Mouse (Mus musculus): ENCODE results near the gene Eif4g3.
"Not testable (repeated sequence)": the region's sequence is repeated elsewhere in the genome, so short reads cannot be mapped to it uniquely, and the experiment has no call there.

Eif4g3 gene

DNA sequence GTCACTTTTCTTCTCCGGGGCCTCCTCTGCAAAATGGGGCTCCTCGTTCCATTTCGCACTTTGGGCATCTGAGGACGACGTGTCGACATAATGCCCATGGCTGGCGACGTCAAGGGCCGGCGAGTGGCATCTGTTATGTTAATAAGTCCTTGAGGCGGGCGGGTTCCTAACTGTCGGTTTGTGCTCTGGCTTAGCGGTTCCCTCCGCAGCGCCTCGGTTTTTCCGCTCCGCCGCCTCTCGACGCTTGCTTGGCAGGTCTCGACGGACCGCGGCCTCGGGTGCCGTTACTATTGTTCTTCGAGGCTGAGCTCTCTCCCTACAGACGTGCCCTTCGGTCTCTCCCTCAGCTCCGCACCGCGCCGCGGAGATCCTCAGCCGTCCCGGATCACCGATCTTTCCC is at the start of gene Eif4g3:
Eif4g3 (plus strand) TSS at position 133 of the 400 bp plus-strand sequence.
- no peak for DNase-seq

DNA sequence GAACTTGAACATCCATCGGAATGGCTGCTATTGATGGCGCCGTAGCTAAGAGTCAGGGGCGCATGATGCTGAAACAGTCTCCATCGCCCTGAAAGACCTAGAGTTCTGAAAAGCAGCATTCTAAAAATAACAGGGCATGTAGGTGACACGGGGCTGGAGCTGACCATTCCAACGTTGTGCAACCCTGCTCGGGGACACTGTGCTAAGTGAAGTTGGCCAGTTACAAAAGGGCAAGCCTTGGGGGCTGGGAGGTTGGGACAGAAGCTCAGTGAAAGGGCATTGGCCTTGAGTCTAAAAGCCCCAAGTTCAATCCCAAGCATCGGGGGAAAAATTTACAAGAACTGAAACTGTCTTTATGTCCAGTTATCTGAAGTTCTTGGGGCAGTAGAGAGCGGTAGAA is 49.3 kb upstream of the Eif4g3 start:
- DNase-seq, result no peak

DNA sequence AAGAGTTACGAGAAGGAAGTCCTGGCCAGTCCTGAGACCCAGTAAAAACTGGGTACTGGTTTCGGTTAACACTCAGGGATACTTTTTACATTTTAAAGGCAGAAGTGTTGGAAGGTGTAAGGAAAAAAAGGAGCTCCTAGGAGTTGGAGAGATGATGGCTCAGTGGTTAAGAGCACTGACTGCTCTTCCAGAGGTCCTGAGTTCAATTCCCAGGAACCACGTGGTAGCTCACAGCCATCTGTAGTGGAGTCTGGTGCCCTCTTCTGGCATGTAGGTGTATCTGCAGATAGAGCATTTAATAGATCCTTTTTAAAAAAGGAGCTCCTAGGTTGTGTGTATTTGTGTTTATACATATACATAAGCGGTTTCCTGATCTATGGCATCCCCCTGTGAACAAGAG is 47.4 kb upstream of the Eif4g3 start:
- no peak for DNase-seq

DNA sequence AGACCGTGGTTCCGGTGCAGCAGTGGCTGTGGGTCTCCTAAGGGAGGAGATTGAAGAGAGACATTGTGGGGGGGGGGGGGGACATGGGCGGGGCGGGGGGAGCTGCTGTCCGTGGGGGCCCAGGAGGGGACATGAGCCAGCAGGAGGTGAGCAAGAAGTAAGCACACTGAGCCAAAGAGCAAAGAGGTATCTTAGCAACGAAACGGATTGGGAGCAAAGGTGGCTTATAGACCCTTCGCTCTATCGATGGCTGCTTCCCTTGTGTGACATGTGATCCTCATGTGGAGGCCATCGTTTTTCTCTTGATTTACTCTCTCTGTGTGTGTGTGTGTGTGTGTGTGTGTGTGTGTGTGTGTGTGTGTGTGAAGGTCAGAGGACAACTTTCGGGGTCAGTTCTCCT is 46.4 kb upstream of the Eif4g3 start:
- DNase-seq, result no peak

DNA sequence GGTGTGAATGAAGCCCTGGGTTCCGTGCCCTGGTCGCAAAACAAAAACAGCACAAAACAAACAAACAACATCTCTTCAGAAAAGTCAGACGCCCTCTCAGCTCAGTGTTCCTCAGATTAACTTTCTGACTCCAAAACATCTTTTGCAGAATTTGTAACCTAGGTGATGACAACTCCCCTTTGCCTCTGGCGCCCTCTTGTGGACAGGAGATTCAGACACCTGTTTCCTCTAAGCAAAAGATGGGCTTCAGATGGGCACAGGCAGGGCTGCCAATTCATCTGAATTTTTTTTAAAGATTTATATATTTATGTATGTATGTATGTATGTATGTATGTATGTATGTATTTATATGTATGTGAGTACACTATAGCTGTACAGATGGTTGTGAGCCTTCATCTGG is 40.0 kb upstream of the Eif4g3 start:
- peak; percentile 90 to 96 for DNase-seq

DNA sequence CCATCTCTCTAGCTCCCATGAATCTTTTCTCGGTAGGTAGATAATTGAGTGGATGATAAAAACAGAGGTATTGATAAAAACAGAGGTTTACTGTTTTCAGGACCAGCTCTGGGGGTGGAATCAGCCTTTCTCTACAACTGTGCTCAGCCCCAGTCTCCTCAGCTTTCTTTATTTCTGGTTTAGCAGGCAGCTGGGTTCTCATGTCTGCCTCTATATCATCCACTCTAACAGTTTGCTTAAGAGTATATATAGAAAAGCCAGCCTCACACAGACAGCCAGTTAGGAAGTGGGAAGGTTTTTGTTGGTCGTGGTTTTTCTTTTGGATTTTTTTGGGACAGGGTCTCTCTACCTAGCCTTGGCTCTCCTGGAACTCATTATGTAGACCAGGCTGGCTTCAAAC is 38.6 kb upstream of the Eif4g3 start:
- no peak for DNase-seq

DNA sequence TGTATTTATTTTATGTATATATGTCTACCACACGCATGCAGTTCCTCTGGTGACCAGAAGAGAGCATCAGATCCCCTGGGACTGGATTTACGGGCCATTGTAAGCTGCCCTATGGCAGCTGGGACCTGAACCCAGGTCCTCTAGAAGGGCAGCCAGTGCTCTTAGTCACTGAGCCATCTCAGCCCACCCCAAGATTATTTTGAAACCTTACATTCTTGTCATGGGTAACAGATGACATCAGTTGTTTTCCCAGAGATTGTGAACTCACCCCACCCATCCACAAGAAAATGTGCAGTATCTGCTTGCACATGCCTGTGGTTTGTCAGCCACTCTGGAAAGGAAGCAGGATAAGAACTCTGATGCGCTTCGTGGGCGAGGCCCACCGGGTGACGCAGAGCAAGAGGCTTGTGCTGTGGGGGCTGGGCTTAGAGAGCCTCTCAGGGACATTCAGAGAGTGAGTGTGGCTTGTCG is 37.9 kb upstream of the Eif4g3 start:
- no peak for DNase-seq

DNA sequence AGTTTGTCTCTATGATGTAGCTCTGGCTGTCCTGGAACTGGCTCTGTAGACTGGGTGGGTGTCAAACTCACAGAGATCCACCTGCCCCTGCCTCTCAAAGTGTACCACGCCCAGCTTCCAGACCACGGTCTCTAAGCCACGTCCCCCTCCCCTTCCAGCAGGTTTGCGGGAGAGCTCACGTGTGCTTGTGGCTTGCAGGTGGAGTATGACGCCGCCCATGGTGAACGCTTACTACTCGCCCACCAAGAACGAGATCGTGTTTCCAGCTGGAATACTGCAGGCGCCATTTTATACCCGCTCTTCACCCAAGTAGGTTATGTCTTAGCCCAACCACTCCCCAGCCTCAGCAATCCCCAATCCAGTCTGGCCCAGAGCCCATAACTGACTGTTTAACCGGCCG is 36.6 kb upstream of the Eif4g3 start:
- no peak for DNase-seq

DNA sequence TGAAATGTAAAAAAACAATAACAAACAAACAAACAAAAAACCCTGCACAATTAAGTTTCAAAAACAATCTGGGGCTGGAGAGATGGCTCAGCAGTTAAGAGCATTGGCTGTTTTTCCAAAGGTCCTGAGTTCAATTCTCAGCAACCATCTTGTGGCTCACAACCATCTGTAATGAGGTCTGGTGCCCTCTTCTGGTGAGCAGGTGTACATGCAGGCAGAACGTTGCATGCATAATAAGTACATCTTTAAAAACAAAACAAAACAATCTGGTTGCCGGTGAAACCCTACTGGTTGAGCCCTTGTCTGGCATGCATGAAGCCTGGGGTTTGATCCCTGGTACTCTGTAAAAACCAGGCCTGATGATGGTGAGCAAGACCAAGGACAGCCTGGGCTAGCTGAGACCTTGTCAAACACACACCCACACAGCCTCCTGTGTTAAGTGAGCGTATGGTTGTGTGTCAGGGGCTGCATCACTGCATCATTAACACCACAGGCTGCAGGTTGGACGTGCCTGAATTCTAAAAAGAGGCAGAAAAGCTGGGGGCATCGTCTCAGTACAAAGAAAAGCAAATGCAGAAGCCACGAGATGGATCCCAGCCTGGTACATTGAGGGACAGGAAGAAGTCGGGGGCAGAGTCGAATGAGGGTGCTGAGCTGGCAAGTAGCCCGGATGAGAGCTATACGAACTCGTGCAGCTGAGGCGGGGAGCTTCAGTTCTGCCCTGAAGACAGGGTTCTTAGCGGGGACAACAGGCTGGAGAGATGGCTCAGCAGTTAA is 32.7 kb upstream of the Eif4g3 start:
- DNase-seq, result no peak

DNA sequence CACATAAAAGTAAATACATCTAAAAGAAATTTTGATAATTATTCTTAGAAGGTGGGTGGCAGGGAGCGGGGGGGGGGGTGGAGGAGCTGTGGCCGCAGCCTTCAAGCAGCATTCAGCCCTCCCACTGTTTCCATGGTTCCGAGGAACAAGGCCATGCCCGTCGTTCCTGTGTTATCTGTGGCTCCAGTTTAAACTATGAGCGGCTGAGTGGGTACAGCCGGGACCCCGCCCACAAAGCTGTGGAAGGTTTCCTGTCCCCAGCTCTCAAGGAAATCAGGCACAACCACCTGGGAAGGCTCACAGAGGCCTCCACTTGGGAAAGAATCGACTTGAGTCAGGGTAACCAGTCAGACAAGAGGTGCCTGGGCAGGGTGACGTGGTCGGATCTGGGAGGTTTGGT is 32.1 kb upstream of the Eif4g3 start:
- DNase-seq, result no peak

DNA sequence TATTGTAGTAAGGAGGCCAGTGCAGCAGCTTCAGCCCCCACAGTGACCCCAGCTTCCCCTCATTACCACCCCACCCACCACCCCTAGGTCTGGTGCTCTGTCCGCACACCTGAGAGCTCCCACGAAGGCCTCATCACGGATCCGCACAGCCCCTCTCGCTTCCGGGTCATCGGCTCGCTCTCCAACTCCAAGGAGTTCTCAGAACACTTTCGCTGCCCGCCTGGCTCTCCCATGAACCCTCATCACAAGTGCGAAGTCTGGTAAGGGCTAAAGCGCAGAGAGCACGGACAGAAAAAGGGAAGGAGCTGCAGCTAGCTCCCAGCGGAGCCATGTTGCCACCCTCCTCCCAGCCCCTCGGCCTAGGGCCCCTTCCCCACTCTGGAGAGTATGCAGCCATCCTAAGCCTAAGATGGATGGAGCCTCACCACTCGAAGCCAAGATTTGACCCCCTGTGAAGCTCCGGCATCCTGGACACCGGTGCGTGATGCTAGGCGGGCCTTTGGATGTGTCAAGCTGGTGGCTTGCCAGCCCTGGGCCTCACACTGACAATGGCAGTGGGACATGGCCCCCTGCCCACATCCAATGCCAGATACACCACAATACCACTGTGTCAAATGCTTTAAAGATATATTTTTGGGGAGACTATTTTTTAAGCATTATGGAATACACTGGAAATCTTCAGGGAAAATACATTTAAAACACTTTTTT is 30.0 kb upstream of the Eif4g3 start:
- peak; percentile 45 to 52 for DNase-seq

DNA sequence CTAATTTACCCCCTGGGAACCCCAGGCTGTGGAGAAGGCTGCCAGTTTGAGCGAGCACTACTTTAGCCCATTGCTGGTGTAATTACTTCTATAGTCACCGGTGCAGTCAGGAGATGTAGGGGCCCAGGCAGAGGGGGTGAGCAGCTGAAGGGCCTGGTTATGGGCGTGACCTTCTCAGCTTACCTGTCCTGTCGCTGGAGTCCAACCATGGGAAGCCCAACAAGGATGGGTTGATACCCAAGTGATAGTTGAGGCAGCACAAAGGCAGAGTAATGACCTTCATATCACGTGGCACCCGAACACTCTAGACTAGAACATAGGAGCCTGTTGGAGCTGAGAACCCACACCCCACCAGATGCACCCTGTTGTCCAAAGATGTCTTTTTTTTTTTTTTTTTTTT is 29.4 kb upstream of the Eif4g3 start:
- DNase-seq, result no peak

DNA sequence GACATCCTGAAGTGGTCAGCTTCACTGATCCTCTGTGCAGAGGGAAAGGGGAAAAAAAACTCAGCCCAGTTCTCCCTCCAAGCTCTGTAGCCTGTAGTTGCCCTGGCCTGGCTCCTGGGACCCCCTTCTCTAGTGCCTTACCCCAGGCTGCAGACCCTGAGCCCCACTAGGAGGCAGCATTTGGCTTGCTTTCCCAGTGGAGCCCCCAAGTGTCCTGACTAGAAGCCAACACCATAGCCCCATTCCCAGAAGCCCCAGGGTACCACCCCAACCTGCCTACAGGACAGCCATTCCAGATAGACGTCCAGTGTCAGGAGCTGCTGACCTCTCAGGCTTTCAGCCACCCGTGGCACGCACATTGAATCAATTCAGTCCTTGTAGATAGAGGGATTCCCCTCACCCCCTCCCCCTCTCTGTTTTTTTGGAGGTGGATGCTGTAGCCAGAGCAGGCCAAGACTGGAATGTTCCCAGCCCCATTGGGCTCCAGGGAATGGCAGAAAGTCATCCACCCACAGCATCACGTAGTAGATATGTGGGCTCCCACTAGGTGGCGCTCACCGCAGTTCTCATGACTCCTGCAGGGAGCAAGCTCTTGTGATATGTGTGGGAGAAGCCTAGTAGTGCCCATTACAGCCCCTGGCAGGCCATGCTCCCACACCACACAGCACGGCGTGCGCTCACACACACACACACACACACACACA is 28.8 kb upstream of the Eif4g3 start:
- peak; percentile 90 to 96 for DNase-seq

DNA sequence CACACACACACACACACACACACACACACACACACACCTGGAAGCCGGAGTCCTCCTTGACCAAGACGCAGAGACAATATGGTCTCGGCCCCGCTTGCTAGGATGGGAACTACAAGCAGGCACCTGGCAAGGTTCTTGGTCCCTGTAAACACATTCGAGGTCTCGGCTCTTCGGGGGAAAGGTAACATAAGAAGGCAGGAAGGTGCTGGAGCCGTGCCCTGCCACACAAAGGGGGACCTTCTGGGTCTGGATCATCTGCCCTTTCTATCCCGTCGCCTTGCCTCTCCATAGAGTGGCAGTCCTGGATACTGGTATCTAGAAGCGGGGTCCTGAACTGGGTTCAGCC is 28.3 kb upstream of the Eif4g3 start:
- DNase-seq, result no peak

DNA sequence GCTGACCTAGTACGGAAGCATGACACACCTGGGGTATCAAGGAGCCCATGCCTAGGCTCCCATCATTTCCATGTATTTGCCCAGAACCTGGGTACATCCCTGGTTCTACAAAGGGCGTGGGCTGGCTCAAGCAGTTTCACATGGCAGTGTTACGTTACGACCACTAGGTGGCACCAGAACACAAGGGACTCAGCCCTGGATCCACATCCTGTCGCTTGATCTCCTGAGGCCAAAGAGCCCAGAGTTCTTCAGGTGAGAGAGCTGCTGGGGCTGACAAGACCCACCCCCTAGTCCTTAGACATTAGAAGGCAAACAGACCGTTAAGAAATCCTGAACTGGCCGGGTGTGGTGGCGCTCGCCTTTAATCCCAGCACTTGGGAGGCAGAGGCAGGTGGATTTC is 24.6 kb upstream of the Eif4g3 start:
- peak; percentile 81 to 86 for DNase-seq

DNA sequence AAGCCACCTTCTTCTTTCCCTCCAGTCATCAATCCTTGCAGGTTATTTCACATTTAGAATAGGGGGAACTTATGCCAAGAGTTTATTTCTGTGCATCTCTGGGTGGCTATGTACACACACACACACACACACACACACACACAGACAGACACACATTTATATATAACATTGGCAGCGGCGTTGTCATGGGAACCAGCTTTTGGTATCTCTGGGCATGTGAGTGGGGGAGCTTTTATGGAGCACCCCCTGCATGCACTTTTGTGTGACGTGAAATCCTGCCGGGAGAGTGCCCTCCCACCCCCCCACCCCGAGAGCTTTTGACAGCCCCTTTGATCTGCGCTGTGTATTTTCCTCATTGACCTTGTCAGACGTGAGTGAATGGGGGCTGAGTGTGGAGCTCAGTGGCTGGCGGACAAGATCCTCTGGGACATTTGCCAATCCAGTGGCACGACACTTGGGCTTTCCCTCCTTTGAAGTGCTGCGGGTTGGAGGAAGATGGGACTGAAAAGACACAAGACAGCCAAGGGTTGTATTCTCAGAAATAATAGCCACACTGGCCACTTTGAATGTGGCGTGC is 22.1 kb upstream of the Eif4g3 start:
- not testable (repeated sequence) for DNase-seq

DNA sequence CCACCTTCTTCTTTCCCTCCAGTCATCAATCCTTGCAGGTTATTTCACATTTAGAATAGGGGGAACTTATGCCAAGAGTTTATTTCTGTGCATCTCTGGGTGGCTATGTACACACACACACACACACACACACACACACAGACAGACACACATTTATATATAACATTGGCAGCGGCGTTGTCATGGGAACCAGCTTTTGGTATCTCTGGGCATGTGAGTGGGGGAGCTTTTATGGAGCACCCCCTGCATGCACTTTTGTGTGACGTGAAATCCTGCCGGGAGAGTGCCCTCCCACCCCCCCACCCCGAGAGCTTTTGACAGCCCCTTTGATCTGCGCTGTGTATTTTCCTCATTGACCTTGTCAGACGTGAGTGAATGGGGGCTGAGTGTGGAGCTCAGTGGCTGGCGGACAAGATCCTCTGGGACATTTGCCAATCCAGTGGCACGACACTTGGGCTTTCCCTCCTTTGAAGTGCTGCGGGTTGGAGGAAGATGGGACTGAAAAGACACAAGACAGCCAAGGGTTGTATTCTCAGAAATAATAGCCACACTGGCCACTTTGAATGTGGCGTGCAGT is 17.9 kb upstream of the Eif4g3 start:
- DNase-seq, result not testable (repeated sequence)

DNA sequence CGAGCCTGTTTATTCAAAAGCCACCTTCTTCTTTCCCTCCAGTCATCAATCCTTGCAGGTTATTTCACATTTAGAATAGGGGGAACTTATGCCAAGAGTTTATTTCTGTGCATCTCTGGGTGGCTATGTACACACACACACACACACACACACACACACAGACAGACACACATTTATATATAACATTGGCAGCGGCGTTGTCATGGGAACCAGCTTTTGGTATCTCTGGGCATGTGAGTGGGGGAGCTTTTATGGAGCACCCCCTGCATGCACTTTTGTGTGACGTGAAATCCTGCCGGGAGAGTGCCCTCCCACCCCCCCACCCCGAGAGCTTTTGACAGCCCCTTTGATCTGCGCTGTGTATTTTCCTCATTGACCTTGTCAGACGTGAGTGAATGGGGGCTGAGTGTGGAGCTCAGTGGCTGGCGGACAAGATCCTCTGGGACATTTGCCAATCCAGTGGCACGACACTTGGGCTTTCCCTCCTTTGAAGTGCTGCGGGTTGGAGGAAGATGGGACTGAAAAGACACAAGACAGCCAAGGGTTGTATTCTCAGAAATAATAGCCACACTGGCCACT is 13.7 kb upstream of the Eif4g3 start:
- not testable (repeated sequence) for DNase-seq

DNA sequence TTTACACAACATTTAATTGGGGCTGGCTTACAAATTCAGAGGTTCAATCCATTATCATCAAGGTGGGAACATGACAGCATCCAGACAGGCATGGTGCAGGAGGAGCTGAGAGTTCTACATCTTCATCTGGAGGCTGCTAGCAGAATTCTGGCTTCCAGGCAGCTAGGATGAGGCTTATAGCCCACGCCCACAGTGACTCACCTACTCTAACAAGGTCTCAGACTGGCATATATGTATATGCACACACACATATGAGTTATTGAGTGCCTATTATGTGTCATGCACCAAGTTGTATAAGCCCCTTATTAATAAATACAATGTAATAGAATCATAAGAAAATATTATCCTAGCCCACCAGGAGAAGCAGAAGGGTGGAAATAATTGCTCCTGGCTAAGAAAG is 10.0 kb upstream of the Eif4g3 start:
- no peak for DNase-seq

DNA sequence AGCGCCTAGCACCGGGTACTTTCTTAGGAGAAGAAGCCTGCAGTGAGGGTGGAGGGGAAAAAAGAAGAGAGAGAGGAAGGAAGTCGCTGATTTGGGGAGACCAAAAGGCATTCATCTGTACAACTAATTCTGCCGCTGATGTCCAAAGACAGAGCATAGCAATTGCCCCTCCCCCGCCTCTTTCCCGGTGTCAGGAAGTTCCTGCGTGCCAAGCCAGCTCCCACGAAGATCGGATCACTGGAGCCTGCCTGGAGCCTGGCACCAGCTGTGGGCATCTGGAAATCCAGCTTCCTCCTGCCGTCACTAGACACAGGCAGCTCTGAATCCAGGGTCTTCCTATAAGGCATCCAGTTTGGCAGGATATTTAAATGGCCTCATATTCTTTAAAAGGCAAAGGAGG is 8.6 kb upstream of the Eif4g3 start:
- peak in 1 of 2 experiments; percentile 60 for DNase-seq

DNA sequence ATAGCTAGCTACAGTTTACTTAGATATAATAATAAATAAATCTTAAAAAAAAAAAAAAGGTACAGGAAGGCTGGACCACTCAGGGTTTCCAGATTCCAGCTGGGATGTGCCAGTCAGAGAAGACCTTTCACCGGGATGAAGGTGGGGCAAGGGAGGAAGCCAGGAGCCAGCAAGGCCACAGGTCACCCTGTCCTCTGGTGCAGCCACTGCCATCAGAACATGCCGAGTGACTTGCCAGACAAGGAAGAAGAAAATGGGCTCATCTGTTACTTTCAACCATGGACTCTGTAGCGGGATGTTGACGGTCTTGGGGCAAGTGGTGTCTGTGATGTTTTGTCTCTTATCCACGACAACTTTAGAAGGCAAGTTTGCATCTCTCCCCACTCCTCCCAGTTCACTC is 8.1 kb upstream of the Eif4g3 start:
- no peak for DNase-seq

DNA sequence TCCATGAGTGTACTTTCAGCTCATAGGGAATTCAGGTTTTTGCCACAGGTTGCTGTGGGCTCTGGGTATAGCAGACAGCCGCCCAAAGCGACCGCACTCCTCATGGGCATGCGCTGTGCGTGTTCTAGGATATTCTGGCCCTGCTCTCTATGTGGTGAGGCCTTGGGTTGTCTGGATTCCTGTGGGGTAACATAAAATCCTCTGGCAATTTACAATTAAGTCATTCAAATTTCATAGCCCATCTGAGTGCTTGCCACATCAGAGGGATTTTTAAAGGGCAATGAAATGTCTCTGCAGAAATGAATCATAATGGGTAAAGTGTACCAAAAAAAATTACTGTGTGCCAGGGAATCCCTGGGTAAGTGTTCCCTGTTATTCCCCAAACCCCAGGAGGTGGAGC is 3.4 kb upstream of the Eif4g3 start:
- no peak for DNase-seq

DNA sequence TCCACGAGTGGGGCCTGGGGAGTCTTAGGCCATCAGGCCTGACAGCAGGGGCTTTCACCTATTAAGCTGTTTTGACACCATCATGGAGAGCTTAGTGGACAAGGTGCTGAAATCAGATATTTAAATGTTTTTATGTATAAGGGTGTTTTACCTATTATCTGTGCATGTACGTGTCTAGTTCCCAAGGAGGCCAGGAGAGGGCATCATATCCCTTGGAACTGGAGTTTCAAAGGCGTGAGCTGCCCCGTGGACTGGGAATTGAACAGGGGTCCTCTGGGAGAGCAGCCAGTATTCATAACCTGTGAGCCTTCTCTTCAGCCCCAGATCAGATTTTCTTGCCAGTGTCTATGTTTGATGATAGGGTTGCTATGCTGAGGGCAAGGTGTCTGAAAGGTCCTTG is 2.4 kb upstream of the Eif4g3 start:
- DNase-seq, result peak in 1 of 2 experiments; percentile 28
